ENCODE assay signal across 29 mouse cellular contexts in genomic region chr2:27146840-27147239, GRCm38 (mm10). TPM values are rescaled to one million over a fixed set of nuclear protein-coding genes. Genes with fewer than 3 reads are reported as not detected.
"Had no signal": no experiment of that assay in that cellular context is flagged by ENCODE, and none has a peak within 500 bp of the region (broad histone marks: within the 10 kb centered on the region; RNA-seq: fewer than 3 reads in every experiment).

No protein-coding gene starts in this region.

- ATAC-seq: forebrain, embryonic 13.5 days; forebrain, embryonic 14.5 days; forebrain, embryonic 15.5 days; forebrain, embryonic 16.5 days; forebrain, postnatal 0 days had no signal

- H3K4me2 ChIP-seq: embryonic facial prominence, embryonic 12.5 days; embryonic facial prominence, embryonic 13.5 days; embryonic facial prominence, embryonic 15.5 days; forebrain, embryonic 12.5 days; forebrain, embryonic 13.5 days; forebrain, embryonic 15.5 days had no signal

- H3K4me3 ChIP-seq: embryonic facial prominence, embryonic 10.5 days; embryonic facial prominence, embryonic 12.5 days; embryonic facial prominence, embryonic 13.5 days; embryonic facial prominence, embryonic 15.5 days; erythroblast, embryonic 14.5 days; forebrain, embryonic 10.5 days; forebrain, embryonic 12.5 days; forebrain, embryonic 13.5 days; forebrain, embryonic 15.5 days; gastrocnemius, adult 2 months; heart, adult 2 months had no signal

- H3K9ac ChIP-seq: embryonic facial prominence, embryonic 12.5 days; embryonic facial prominence, embryonic 13.5 days; embryonic facial prominence, embryonic 15.5 days; forebrain, embryonic 12.5 days; forebrain, embryonic 13.5 days; forebrain, embryonic 15.5 days; forebrain, postnatal 0 days had no signal

- H3K36me3 ChIP-seq: embryonic facial prominence, embryonic 10.5 days; embryonic facial prominence, embryonic 12.5 days; embryonic facial prominence, embryonic 13.5 days; embryonic facial prominence, embryonic 15.5 days; forebrain, embryonic 10.5 days; forebrain, embryonic 12.5 days; forebrain, embryonic 15.5 days had no signal

- H3K9me3 ChIP-seq: embryonic facial prominence, embryonic 10.5 days; embryonic facial prominence, embryonic 12.5 days; embryonic facial prominence, embryonic 13.5 days; embryonic facial prominence, embryonic 15.5 days; forebrain, embryonic 10.5 days; forebrain, embryonic 12.5 days; forebrain, embryonic 13.5 days; forebrain, embryonic 15.5 days had no signal

- H3K27ac ChIP-seq: embryonic facial prominence, embryonic 10.5 days; embryonic facial prominence, embryonic 12.5 days; embryonic facial prominence, embryonic 13.5 days; embryonic facial prominence, embryonic 15.5 days; forebrain, embryonic 10.5 days; forebrain, embryonic 12.5 days; forebrain, embryonic 13.5 days; forebrain, embryonic 15.5 days; gastrocnemius, adult 2 months; heart, adult 2 months had no signal

- DNase-seq: cerebellum, adult 2 months; cerebellum, adult 8-10 months; cerebellum, adult 9-10 months; cerebellum, adult 9-11 months; cerebellum, postnatal 10 days; cerebellum, postnatal 14 days; cerebellum, postnatal 25 days; cerebellum, postnatal 36 days; embryo, embryonic 11 days; forebrain, postnatal 0 days; gastrocnemius, adult 2 months; gastrocnemius, postnatal 10 days; gastrocnemius, postnatal 14 days; gastrocnemius, postnatal 25 days; gastrocnemius, postnatal 36 days; heart, adult 18-20 months; heart, adult 2 months had no signal

RNA-seq across cellular contexts. Expression of gene Fam163b, which starts 4.5 kb away (rescaled TPM):
- polyA plus RNA-seq: erythroblast, embryonic 14.5 days had no signal

RNA-seq across cellular contexts. Expression of gene Dbh, which starts 18.2 kb away (rescaled TPM):
- polyA plus RNA-seq: erythroblast, embryonic 14.5 days; forebrain, embryonic 10.5 days; forebrain, embryonic 11.5 days; forebrain, embryonic 12.5 days; forebrain, embryonic 13.5 days; forebrain, embryonic 14.5 days; forebrain, embryonic 15.5 days; forebrain, embryonic 16.5 days had no signal
